Mouse (Mus musculus): ENCODE results near the gene Olfr586. TPM values are rescaled to one million over a fixed set of nuclear protein-coding genes. Genes with fewer than 3 reads are reported as not detected.

Olfr586 gene
- not detected in 2 replicates for polyA plus RNA-seq (2014; fragmentation: Nextera tagmentation; extraction: Ambion mirVana)

DNA sequence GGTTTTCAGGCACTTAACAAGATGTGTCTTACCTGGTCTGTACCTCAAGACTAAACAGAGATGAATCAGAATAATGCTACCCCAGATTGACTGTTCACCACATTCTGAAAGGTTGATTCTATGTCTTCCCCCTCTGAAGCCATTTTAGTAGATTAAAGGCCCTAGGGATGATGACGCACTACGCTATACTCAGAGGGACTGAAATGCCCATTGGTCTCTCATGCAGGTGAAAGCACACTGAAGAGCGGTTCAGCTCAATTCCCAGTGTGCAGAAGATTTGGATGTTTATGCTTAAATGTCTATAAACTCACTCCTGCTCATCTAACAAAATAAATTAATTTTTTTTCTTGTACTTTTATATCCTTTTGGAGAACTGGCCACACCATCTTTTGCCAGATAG is at the start of gene Olfr586:
Gene Olfr586, minus strand, starts transcription at position 101 of the 400 bp plus-strand sequence.
- no peak for ATAC-seq (replicated peaks; ENCODE audit: insufficient number of reproducible peaks, low FRiP score, low TSS enrichment)
- Histone ChIP-seq H3K27me3 (ENCODE audit: control insufficient read depth, insufficient read depth, low read length) (no peaks in the 10 kb centered on the region), H3K4me2 (no peak within 1 kb of the TSS), H3K4me3 (ENCODE audit: low read depth, low read length) (no peak within 1 kb of the TSS), H3K27ac (ENCODE audit: low read depth, low read length) (no peak within 1 kb of the TSS), H3K9ac (ENCODE audit: low read depth, low read length) (no peak within 1 kb of the TSS), H3K4me1 (ENCODE audit: control insufficient read depth, insufficient read depth, low read length) (no peaks in the 10 kb centered on the region), H3K36me3 (ENCODE audit: control insufficient read depth, insufficient read depth, low read length) (no peaks in the 10 kb centered on the region), H3K9me3 (replicated peaks; ENCODE audit: control insufficient read depth, low read length) (no peaks in the 10 kb centered on the region)
- WGBS (ENCODE audit: insufficient replicate concordance): 81% methylated on average over 3 of the region's 3 CpGs

DNA sequence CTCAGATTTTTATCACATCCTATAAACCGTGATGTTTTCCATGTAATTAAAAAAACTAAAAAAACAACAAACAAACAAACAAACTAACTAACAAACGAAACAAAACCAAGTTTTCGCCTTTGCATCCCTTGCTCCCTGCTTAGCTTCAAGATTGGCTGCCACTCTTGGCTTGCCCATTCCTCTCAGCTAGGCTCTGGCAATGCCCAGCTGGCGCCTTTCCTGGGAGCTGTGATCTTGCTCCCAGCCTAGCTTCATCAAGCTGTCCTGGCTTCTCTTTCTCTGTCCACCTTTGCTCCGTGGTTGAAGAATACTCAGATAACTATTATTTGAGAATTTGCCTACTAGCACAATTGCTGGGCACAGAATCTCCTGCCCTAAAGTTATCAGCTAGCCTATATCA is 44.3 kb upstream of the Olfr586 start:
- H3K4me3 ChIP-seq (ENCODE audit: low read depth, low read length): no peak overlapping the region
- no peaks in the 10 kb centered on the region for H3K27me3 ChIP-seq (ENCODE audit: control insufficient read depth, insufficient read depth, low read length)
- no peaks in the 10 kb centered on the region for H3K9me3 ChIP-seq (replicated peaks; ENCODE audit: control insufficient read depth, low read length)
- no peak overlapping the region for H3K9ac ChIP-seq (ENCODE audit: low read depth, low read length)
- H3K4me2 ChIP-seq: no peak overlapping the region
- no peaks in the 10 kb centered on the region for H3K36me3 ChIP-seq (ENCODE audit: control insufficient read depth, insufficient read depth, low read length)
- no peak for ATAC-seq (replicated peaks; ENCODE audit: insufficient number of reproducible peaks, low FRiP score, low TSS enrichment)
- no peak overlapping the region for H3K27ac ChIP-seq (ENCODE audit: low read depth, low read length)
- WGBS (ENCODE audit: insufficient replicate concordance): 74% methylated on average over 5 of the region's 5 CpGs
- H3K4me1 ChIP-seq (ENCODE audit: control insufficient read depth, insufficient read depth, low read length): no peaks in the 10 kb centered on the region

DNA sequence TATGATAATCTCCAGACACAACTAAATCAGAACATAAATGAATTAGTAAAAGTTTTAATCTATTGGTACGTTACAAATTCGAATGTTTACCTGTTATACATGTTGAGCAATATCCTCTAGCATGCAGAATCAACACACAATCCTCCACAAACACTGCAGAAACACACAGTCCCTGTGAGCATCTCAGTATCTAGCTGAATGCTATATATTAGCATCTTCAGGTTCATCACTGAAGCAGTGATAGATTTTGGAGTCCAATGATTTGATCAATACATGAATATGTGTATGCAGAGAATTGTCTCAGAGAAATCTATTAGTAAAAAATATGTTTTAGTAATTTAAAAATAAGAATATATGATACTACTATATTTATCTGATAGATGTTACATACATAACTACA is 30.8 kb upstream of the Olfr586 start, which contains the start of gene Olfr589:
Gene Olfr589, minus strand, starts transcription at position 101 of the 400 bp plus-strand sequence.
- WGBS (ENCODE audit: insufficient replicate concordance): 67% methylated on average over 2 of the region's 2 CpGs
- Histone ChIP-seq H3K4me1 (ENCODE audit: control insufficient read depth, insufficient read depth, low read length) (no peaks in the 10 kb centered on the region), H3K27ac (ENCODE audit: low read depth, low read length) (no peak within 1 kb of the TSS), H3K9me3 (replicated peaks; ENCODE audit: control insufficient read depth, low read length) (no peaks in the 10 kb centered on the region), H3K4me2 (no peak within 1 kb of the TSS), H3K9ac (ENCODE audit: low read depth, low read length) (no peak within 1 kb of the TSS), H3K36me3 (ENCODE audit: control insufficient read depth, insufficient read depth, low read length) (no peaks in the 10 kb centered on the region), H3K4me3 (ENCODE audit: low read depth, low read length) (no peak within 1 kb of the TSS), H3K27me3 (ENCODE audit: control insufficient read depth, insufficient read depth, low read length) (no peaks in the 10 kb centered on the region)
- no peak for ATAC-seq (replicated peaks; ENCODE audit: insufficient number of reproducible peaks, low FRiP score, low TSS enrichment)

DNA sequence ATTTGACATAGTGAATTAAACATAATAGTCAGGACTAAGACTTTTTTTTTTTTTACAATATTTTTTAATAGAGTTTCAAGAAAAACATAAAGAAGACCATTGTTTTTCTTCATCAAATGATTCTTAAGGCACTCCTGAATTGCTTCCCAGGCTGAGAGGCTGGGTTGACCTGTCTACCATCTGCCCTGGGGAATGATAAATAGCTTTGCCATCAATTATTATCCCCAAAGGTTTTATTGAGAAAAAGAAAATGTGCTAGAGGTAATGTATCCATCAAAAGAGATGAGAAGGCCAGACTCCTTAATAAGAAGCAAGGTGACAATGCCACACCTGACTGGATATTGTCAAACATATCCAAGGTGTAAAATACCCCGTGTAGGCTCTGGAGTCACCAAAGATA is 15.1 kb upstream of the Olfr586 start, which contains the start of gene Olfr588-ps1:
Gene Olfr588-ps1, plus strand, starts transcription at position 301 of the 400 bp plus-strand sequence.
- ATAC-seq (replicated peaks; ENCODE audit: insufficient number of reproducible peaks, low FRiP score, low TSS enrichment): no peak
- WGBS (ENCODE audit: insufficient replicate concordance): 63% methylated on average over 1 of the region's 1 CpGs
- Histone ChIP-seq H3K27ac (ENCODE audit: low read depth, low read length) (no peak within 1 kb of the TSS), H3K36me3 (ENCODE audit: control insufficient read depth, insufficient read depth, low read length) (no peaks in the 10 kb centered on the region), H3K4me2 (no peak within 1 kb of the TSS), H3K9me3 (replicated peaks; ENCODE audit: control insufficient read depth, low read length) (no peaks in the 10 kb centered on the region), H3K4me1 (ENCODE audit: control insufficient read depth, insufficient read depth, low read length) (no peaks in the 10 kb centered on the region), H3K9ac (ENCODE audit: low read depth, low read length) (no peak within 1 kb of the TSS), H3K4me3 (ENCODE audit: low read depth, low read length) (no peak within 1 kb of the TSS), H3K27me3 (ENCODE audit: control insufficient read depth, insufficient read depth, low read length) (no peaks in the 10 kb centered on the region)

DNA sequence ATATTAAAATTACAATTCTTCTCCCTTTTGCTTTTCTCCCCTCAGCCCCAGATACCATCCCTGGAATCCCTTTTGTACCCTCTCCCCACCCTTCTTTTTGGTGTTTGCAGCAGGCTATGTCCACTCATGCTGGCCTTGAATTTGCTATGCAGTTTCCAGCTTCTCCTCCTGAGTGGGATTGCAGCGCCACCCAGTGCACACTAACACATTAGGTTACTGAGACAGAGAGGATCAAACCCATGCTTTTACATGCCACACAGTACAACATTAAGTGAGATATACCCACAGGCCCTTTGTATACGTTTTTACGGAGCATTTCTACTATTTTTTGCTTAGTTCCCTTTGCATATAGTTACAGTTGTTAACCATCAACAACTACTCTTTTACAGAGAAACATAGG is 6.0 kb downstream of the Olfr586 start:
- no peak for ATAC-seq (replicated peaks; ENCODE audit: insufficient number of reproducible peaks, low FRiP score, low TSS enrichment)
- Histone ChIP-seq H3K36me3 (ENCODE audit: control insufficient read depth, insufficient read depth, low read length) (no peaks in the 10 kb centered on the region), H3K9ac (ENCODE audit: low read depth, low read length) (no peak overlapping the region), H3K27me3 (ENCODE audit: control insufficient read depth, insufficient read depth, low read length) (no peaks in the 10 kb centered on the region), H3K4me1 (ENCODE audit: control insufficient read depth, insufficient read depth, low read length) (no peaks in the 10 kb centered on the region), H3K27ac (ENCODE audit: low read depth, low read length) (no peak overlapping the region), H3K9me3 (replicated peaks; ENCODE audit: control insufficient read depth, low read length) (no peaks in the 10 kb centered on the region), H3K4me2 (no peak overlapping the region), H3K4me3 (ENCODE audit: low read depth, low read length) (no peak overlapping the region)
- 36% methylated on average over 3 of the region's 3 CpGs for WGBS (ENCODE audit: insufficient replicate concordance)

DNA sequence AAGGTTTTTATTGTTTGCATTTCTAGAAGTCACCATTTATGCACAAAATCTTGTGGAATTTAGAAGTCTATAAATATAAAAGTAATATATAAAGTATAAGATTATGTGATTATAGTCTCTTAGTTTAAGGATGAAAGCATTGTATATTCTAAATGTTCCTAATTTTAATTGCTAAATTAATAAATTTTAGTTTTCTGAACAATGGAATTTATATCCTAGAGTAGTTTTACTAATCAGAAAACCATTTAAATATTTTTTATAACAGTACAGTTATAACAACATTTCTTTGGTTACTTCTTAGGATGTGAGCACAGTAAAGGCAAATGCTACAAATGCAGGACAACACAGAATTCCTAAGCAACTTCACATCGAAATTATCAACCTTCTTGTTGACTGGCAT is 28.0 kb downstream of the Olfr586 start, which contains the start of gene Olfr585:
Gene Olfr585, plus strand, starts transcription at position 301 of the 400 bp plus-strand sequence.
- no peaks in the 10 kb centered on the region for H3K36me3 ChIP-seq (ENCODE audit: control insufficient read depth, insufficient read depth, low read length)
- no peak for ATAC-seq (replicated peaks; ENCODE audit: insufficient number of reproducible peaks, low FRiP score, low TSS enrichment)
- H3K4me3 ChIP-seq (ENCODE audit: low read depth, low read length): no peak within 1 kb of the TSS
- no peaks in the 10 kb centered on the region for H3K9me3 ChIP-seq (replicated peaks; ENCODE audit: control insufficient read depth, low read length)
- H3K4me1 ChIP-seq (ENCODE audit: control insufficient read depth, insufficient read depth, low read length): no peaks in the 10 kb centered on the region
- WGBS (ENCODE audit: insufficient replicate concordance): 72% methylated on average over 1 of the region's 1 CpGs
- H3K27me3 ChIP-seq (ENCODE audit: control insufficient read depth, insufficient read depth, low read length): no peaks in the 10 kb centered on the region
- no peak within 1 kb of the TSS for H3K4me2 ChIP-seq
- no peak within 1 kb of the TSS for H3K9ac ChIP-seq (ENCODE audit: low read depth, low read length)
- H3K27ac ChIP-seq (ENCODE audit: low read depth, low read length): no peak within 1 kb of the TSS

DNA sequence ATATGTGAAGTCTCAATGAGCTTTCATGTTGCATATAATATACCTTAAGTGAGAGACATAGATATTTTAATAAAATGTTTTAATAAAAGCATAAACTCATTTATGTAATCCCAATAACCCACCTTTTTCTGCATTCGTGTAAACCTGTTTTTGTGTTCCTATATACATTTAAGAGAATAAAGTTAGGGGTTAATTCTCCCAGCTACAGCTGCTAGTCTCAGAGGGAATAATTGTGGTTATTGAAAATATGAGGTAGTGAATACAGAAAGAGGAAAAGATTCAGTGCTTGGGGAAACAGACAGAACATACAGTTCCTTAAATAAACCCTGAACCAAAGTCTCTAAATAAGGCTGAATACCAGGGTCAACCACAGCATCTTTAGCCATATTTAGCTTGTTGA is 43.9 kb downstream of the Olfr586 start, which contains the start of gene Olfr584:
Gene Olfr584, plus strand, starts transcription at position 301 of the 400 bp plus-strand sequence.
- Histone ChIP-seq H3K9me3 (replicated peaks; ENCODE audit: control insufficient read depth, low read length) (no peaks in the 10 kb centered on the region; the same call in 1 of the 2 replicates), H3K4me1 (ENCODE audit: control insufficient read depth, insufficient read depth, low read length) (no peaks in the 10 kb centered on the region), H3K4me2 (no peak within 1 kb of the TSS), H3K9ac (ENCODE audit: low read depth, low read length) (no peak within 1 kb of the TSS), H3K36me3 (ENCODE audit: control insufficient read depth, insufficient read depth, low read length) (no peaks in the 10 kb centered on the region), H3K4me3 (ENCODE audit: low read depth, low read length) (no peak within 1 kb of the TSS), H3K27me3 (ENCODE audit: control insufficient read depth, insufficient read depth, low read length) (no peaks in the 10 kb centered on the region), H3K27ac (ENCODE audit: low read depth, low read length) (no peak within 1 kb of the TSS)
- no peak for ATAC-seq (replicated peaks; ENCODE audit: insufficient number of reproducible peaks, low FRiP score, low TSS enrichment)
- 71% methylated on average over 1 of the region's 1 CpGs for WGBS (ENCODE audit: insufficient replicate concordance)

Other genes with a start within 250 kb of the Olfr586 start
- not detected in 2 replicates for gene Olfr568, start 248.5 kb downstream of the Olfr586 start, polyA plus RNA-seq (2014; fragmentation: Nextera tagmentation; extraction: Ambion mirVana)
- not detected in 2 replicates for gene Olfr569, start 234.8 kb downstream of the Olfr586 start, polyA plus RNA-seq (2014; fragmentation: Nextera tagmentation; extraction: Ambion mirVana)
- gene Olfr570, start 231.1 kb downstream of the Olfr586 start, polyA plus RNA-seq (2014; fragmentation: Nextera tagmentation; extraction: Ambion mirVana): not detected in 2 replicates
- gene Olfr571, start 208.1 kb downstream of the Olfr586 start, polyA plus RNA-seq (2014; fragmentation: Nextera tagmentation; extraction: Ambion mirVana): not detected in 2 replicates
- gene Olfr572, start 201.2 kb downstream of the Olfr586 start, polyA plus RNA-seq (2014; fragmentation: Nextera tagmentation; extraction: Ambion mirVana): not detected in 2 replicates
- gene Olfr573-ps1, start 183.1 kb downstream of the Olfr586 start, polyA plus RNA-seq (2014; fragmentation: Nextera tagmentation; extraction: Ambion mirVana): not detected in 2 replicates
- gene Olfr574, start 177.2 kb downstream of the Olfr586 start, polyA plus RNA-seq (2014; fragmentation: Nextera tagmentation; extraction: Ambion mirVana): not detected in 2 replicates
- gene Olfr575, start 166.9 kb downstream of the Olfr586 start, polyA plus RNA-seq (2014; fragmentation: Nextera tagmentation; extraction: Ambion mirVana): not detected in 2 replicates
- gene Olfr576, start 163.0 kb downstream of the Olfr586 start, polyA plus RNA-seq (2014; fragmentation: Nextera tagmentation; extraction: Ambion mirVana): not detected in 2 replicates
- not detected in 2 replicates for gene Olfr577, start 149.7 kb downstream of the Olfr586 start, polyA plus RNA-seq (2014; fragmentation: Nextera tagmentation; extraction: Ambion mirVana)
- gene Olfr578, start 136.3 kb downstream of the Olfr586 start, polyA plus RNA-seq (2014; fragmentation: Nextera tagmentation; extraction: Ambion mirVana): not detected in 2 replicates
- gene Olfr582, start 87.6 kb downstream of the Olfr586 start, polyA plus RNA-seq (2014; fragmentation: Nextera tagmentation; extraction: Ambion mirVana): not detected in 2 replicates
- gene Olfr583, start 74.3 kb downstream of the Olfr586 start, polyA plus RNA-seq (2014; fragmentation: Nextera tagmentation; extraction: Ambion mirVana): not detected in 2 replicates
- not detected in 2 replicates for gene Olfr584, start 43.8 kb downstream of the Olfr586 start, polyA plus RNA-seq (2014; fragmentation: Nextera tagmentation; extraction: Ambion mirVana)
- not detected in 2 replicates for gene Olfr585, start 27.9 kb downstream of the Olfr586 start, polyA plus RNA-seq (2014; fragmentation: Nextera tagmentation; extraction: Ambion mirVana)
- not detected in 2 replicates for gene Olfr588-ps1, start 15.2 kb upstream of the Olfr586 start, polyA plus RNA-seq (2014; fragmentation: Nextera tagmentation; extraction: Ambion mirVana)
- not detected in 2 replicates for gene Olfr589, start 30.7 kb upstream of the Olfr586 start, polyA plus RNA-seq (2014; fragmentation: Nextera tagmentation; extraction: Ambion mirVana)
- gene Olfr591, start 52.7 kb upstream of the Olfr586 start, polyA plus RNA-seq (2014; fragmentation: Nextera tagmentation; extraction: Ambion mirVana): not detected in 2 replicates
- not detected in 2 replicates for gene Olfr592, start 59.2 kb upstream of the Olfr586 start, polyA plus RNA-seq (2014; fragmentation: Nextera tagmentation; extraction: Ambion mirVana)
- gene Olfr593, start 86.2 kb upstream of the Olfr586 start, polyA plus RNA-seq (2014; fragmentation: Nextera tagmentation; extraction: Ambion mirVana): not detected in 2 replicates
- gene Olfr594, start 91.4 kb upstream of the Olfr586 start, polyA plus RNA-seq (2014; fragmentation: Nextera tagmentation; extraction: Ambion mirVana): not detected in 2 replicates
- gene Usp17ld, start 126.9 kb upstream of the Olfr586 start, polyA plus RNA-seq (2014; fragmentation: Nextera tagmentation; extraction: Ambion mirVana): not detected in 2 replicates
- gene Olfr596, start 180.0 kb upstream of the Olfr586 start, polyA plus RNA-seq (2014; fragmentation: Nextera tagmentation; extraction: Ambion mirVana): not detected in 2 replicates
- gene Olfr597, start 190.7 kb upstream of the Olfr586 start, polyA plus RNA-seq (2014; fragmentation: Nextera tagmentation; extraction: Ambion mirVana): not detected in 2 replicates
- not detected in 2 replicates for gene Olfr598, start 197.9 kb upstream of the Olfr586 start, polyA plus RNA-seq (2014; fragmentation: Nextera tagmentation; extraction: Ambion mirVana)
- gene Olfr599, start 210.3 kb upstream of the Olfr586 start, polyA plus RNA-seq (2014; fragmentation: Nextera tagmentation; extraction: Ambion mirVana): not detected in 2 replicates
- gene Olfr600, start 224.0 kb upstream of the Olfr586 start, polyA plus RNA-seq (2014; fragmentation: Nextera tagmentation; extraction: Ambion mirVana): not detected in 2 replicates
- not detected in 2 replicates for gene Olfr601, start 237.0 kb upstream of the Olfr586 start, polyA plus RNA-seq (2014; fragmentation: Nextera tagmentation; extraction: Ambion mirVana)

Measured in heart, embryonic 11.5 days (tissue).